Mouse (Mus musculus) Patski (cell line): Measurements from ENCODE around the gene Sgcd. TPM values are rescaled to one million over a fixed set of nuclear protein-coding genes. Genes with fewer than 3 reads are reported as not detected.

ENCODE experiments used
- ATAC-seq: fragments of 100-300 bp; one replicate; pipeline ENCODE4 v1.8.0; 2021
- CTCF ChIA-PET: fragments of 350-600 bp; sonication (Branson Sonifier 250); formaldehyde crosslinking; loops from one replicate; lab custom pipeline; 2022; ENCODE audit warnings: inconsistent platforms; lab: Charles Lee
- POLR2A ChIA-PET: fragments of 350-600 bp; sonication (Branson Sonifier 250); formaldehyde crosslinking; loops from one replicate; lab custom pipeline; 2022; ENCODE audit warnings: antibody characterized with exemption, inconsistent platforms; lab: Charles Lee
- DNase-seq: peaks from one replicate; pipeline ENCODE4 v3.0.0-alpha.2; 2011; ENCODE audit warnings: low read depth, low spot score
- H3K27me3 ChIP-seq: fragments of 371-371 bp; one replicate; pipeline ENCODE4 v1.5.1; 2021
- CTCF ChIP-seq: fragments of 100-300 bp; IDR thresholded peaks from one replicate; pipeline ENCODE4 v1.5.1; 2021
- in situ Hi-C: fragments of 300-500 bp; cut with MboI; formaldehyde crosslinking; loops from 3 replicates; pipeline ENCODE4 v1.11.1; 2018; ENCODE audit warnings: low pct_unique_long_range_greater_than_20kb, mixed read lengths
- polyA plus RNA-seq: library from polyadenylated mRNA; unstranded; gene quantifications from one replicate; pipeline ENCODE4 v1.2.3, GENCODE M21; 2021

The Sgcd gene
- polyA plus RNA-seq, 1 experiment from 2014 or later, result not detected

GRCm38 (mm10) chr11:46848221-46848971 lies 1140.4 kb downstream of the Sgcd start:
- in situ Hi-C loops, result no loop called here
- TF ChIP-seq CTCF, result peak; percentile 41
- ChIA-PET POLR2A (no interaction called here), CTCF (interaction anchor here (1.2 kb wide), 1 partner anchor 12 kb away, joined by 3 read pairs; no protein-coding TSS in a partner anchor)
- peak; percentile 76 for ATAC-seq
- H3K27me3 ChIP-seq, result no peaks in the 10 kb centered on the region
- DNase-seq, result no peak

GRCm38 (mm10) chr11:46847827-46848220 lies 1140.9 kb downstream of the Sgcd start:
- no peak for TF ChIP-seq CTCF
- POLR2A ChIA-PET, result no interaction called here
- in situ Hi-C loops, result no loop called here
- CTCF ChIA-PET, result no interaction called here
- ATAC-seq, result peak; percentile 34
- no peaks in the 10 kb centered on the region for H3K27me3 ChIP-seq
- DNase-seq, result no peak

- CTCF ChIA-PET, result no interaction called here
- in situ Hi-C loops, result no loop called here
- DNase-seq, result no peak
- no peak for TF ChIP-seq CTCF
- no peak for ATAC-seq
- H3K27me3 ChIP-seq, result no peaks in the 10 kb centered on the region
- POLR2A ChIA-PET, result interaction anchor here (1.0 kb wide), 1 partner anchor 34 kb away, joined by 4 read pairs; no protein-coding TSS in a partner anchor
Observed at GRCm38 (mm10) chr11:46846661-46847060, 1142.1 kb downstream of the Sgcd start.
